Mouse (Mus musculus): ENCODE measurements at regions not wholly inside any gene's neighbourhood (a gene's known extent, or its start where the extent isn't known, plus 50 kb on each side); places are given as distances from the start of the nearest gene placed in this dataset.

DNA sequence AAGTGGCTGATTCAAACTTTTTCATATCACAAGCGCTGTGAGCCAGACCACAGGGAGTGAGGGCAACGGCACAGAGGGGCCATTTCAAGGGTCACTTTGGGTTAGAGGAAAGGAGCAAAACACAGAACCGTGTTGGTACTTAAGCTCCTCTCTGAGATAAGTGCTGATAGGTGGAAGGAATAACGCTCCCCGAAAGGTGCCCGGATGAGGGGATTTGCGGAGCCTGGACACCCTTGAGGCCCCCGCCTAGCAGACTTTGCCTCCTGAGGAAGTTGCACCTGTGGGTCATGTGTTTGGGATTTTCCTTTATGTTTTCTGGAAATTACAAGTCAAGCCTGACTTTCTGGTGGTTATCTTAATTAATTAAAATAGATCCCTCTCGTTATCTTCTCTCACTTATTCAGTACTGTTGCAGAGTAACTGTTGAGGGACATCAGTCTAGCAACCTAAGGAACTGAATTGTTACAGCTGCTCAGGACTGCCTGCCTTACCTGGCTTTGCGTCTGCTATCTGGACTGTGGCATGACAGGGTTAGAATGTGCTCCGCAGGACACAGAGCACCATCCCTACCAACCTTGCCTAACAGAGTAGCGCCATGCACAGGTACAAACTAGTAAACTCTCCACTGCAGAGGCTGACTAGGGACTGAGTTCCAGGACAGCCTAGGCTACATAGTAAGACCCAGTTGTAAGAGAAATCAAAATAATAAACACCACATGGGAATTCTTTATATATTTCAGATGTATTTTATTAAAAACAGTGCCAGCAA, 137.4 kb upstream of the Plcz1 start:
- DNase-seq (ENCODE audit: low spot score): no peak

DNA sequence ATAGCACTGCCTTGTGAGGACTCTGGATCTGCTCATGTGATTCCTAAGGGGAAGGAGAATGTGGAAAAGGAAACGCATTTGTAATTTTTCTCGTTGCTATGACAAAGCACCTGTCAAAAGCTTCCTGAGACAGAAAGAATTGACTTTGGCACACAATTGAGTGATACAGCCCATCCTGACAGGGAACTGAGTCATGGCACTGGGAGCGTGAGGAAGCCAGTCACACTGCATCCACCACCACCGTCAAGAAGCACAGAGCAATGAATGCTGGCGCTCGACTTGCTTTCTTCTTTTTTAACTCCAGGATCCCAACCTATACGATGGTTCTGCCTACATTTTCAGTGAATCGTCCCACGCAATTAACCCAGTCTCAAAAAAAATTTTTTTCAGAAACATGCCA, 131.5 kb upstream of the Plcz1 start:
- DNase-seq (ENCODE audit: low spot score): no peak

DNA sequence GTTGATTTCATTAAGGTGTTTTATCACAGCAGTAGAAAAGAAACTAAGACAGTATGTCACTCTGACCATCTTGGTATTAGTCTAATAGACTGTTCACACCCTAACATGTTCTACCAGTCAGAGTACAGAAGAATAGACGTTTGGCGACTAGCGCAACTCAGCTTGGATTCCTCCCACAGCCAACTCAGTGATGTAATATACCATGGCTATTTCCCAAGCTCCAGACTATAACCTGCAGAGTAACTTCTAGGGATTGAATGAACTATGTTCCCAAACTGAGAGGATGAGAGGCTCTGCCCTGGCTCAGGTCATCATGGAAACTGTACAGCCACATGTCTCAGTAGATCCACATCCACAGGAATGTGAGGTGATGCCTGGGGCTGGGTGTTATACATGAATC, 128.6 kb upstream of the Plcz1 start:
- no peak for DNase-seq (ENCODE audit: low spot score)

DNA sequence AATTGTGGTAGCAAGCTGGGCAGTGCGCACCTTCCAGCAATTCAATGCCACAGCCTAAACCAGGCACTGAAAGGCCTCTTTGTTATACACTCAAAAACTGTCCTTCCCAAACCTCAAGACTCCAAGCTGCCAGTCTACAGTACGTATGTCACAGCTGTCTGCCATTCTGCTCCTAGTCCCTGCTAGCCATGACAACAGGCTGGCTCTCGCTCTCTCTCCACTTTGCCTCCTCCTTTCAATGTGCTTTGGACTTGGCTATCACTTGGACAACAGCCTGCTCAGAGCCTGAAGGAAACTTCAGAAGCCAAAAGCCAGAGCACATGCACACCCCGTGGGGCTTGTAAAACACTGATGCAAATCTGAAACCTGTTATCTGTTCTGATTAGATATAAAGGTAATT, 125.9 kb upstream of the Plcz1 start:
- DNase-seq (ENCODE audit: low spot score): no peak

DNA sequence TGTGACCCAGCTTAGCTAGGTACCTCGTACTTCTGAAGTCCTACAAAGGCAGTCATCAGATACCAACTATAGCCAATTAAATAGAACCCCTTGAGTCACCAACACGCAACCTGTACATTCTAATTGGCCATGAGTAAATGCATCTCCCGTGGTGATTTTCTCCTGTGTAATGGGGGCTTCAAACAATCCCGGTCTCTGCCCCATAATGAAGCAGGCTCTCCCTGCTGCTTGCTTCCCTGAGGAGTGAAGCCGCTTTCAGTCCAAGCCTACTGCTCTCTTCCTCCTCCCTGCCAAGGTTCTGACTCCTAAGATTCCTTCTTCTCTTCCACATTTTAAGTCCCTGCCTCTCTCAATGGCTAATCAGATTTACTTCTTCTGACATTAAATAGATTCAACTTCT, 121.5 kb upstream of the Plcz1 start:
- DNase-seq (ENCODE audit: low spot score): no peak

DNA sequence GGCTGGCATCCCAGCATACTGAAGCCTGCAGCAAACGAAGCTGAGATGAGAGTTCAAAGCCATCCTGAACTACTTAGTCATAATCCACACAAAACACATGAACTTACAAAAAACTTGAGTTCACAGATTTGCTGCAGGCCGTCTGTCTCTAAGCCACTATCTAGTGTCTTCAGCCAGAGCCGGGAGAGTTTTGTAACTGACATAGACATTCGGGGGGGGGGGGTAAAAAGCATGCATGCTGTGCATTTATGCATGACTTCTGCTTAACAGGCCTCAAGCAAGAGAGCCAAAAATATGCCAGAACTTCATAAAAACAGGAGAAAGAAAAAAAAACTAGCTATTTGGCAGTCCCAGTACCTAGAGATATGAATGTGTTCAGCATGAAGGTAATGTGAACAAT, 120.2 kb upstream of the Plcz1 start:
- no peak for DNase-seq (ENCODE audit: low spot score)

DNA sequence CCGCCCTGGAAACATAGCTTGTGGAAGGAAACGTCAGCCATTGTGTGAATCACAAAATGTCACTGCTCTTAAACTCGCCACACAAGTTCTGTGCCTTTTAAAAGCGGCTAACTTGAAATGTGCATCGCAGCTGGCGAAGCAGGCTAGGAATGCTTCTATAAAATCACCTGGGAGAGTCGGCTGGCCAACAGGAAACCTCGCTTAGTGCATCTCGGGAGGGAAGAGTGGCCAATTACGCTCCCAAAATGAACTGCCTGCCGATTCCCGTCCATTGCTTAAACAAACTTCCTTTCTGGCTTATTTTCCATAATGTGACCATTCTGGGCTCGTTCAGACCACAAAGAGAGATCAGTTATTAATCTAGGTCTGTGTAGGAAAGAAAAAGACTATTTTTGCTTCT, 119.7 kb upstream of the Plcz1 start:
- no peak for DNase-seq (ENCODE audit: low spot score)

GRCm38 (mm10) chr6:140158986-140159385, 117.7 kb upstream of the Plcz1 start:
- DNase-seq (ENCODE audit: low spot score): no peak

DNA sequence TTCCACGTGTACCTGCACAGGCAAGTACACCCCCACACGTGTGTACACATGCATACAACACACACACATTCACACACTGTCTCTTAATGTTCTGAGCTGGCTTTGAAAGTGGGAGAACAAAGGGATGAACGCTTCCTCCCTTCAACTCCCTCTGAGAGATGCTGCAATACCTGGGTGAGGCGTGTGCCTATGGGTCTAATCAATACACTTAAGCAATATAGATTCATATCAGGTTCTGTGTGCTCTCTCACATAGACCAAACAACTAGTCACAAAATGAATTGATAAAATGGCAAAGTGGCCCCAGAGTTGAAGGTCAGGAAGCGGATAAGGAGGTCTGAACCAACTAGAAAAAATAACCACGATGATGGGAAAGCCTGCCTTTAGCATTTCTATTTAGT, 116.1 kb upstream of the Plcz1 start:
- DNase-seq (ENCODE audit: low spot score): no peak

- DNase-seq (ENCODE audit: low spot score): peak; percentile 31
Measured at GRCm38 (mm10) chr6:140152418-140153176, 111.3 kb upstream of the Plcz1 start.

DNA sequence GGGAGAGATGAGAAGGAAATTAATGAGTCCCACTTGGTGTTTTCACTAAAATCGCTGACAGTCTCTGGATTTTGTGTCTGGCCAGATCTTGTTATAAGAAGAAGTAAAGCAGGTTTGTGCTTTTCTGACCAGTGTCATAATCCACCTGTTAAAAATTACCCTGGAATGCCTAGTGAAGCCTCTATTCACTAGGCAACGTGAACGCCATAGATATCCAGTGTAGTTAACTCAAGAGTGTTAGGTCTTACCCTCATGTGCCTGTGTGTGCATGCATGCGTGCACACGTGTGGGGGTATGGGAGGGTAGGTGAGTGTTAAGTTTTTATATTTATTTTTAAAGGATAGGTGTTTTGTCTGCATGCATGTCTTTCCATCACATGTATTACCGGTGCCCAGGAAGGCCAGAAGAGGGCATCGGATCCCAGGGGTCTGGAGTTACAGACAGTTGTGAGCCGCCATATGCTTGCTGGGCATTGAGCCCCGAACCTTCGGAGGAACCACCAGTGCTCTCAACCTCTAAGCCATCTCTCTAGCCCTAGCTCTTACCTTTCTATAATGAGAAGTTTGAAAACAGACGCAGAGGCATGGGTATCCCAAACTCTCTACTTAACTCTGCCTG, 107.5 kb upstream of the Plcz1 start:
- no peak for DNase-seq (ENCODE audit: low spot score)

- DNase-seq (ENCODE audit: low spot score): no peak
Measured at GRCm38 (mm10) chr6:140148138-140148537, 106.9 kb upstream of the Plcz1 start.

GRCm38 (mm10) chr6:140147711-140148110, 106.5 kb upstream of the Plcz1 start:
- no peak for DNase-seq (ENCODE audit: low spot score)

DNA sequence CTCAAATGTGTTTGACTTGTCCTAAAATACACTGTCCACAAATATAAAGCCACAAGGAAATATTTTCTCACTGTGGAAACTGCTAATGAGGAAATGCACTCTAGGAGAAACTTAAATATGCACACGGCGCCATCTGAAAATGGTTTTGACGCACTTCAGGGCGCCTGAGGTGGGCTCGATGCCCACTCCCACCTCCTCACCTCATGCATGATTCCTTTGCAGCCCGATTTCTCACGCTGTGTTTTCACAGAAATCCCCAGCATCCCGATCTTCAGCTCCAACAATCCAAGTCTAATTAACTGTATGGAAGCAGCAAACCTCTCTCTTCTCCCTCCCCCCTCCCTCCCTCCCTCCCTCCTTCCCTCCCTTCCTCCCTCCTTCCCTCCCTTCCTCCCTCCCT, 92.5 kb upstream of the Plcz1 start:
- DNase-seq (ENCODE audit: low spot score): no peak

DNA sequence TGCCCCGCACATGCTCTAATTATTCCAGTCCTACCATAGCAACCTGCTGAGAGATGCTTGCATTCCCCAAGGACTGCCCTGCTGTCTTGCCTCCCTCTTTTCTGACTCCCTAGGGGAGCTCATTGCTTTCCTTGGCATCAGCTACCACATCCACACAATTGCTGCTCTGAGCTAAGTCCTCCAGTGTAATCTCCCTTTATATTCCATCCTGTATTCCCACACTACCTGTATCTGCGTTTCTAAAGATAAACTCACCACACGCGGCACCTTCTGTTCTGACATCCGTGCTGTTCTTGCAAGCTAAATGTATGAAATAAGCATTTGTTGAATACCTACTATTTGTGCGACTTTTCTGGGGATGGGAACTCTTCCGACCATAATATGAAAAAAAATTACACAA, 85.4 kb upstream of the Plcz1 start:
- DNase-seq (ENCODE audit: low spot score): no peak

GRCm38 (mm10) chr6:140114024-140114423, 72.8 kb upstream of the Plcz1 start:
- DNase-seq (ENCODE audit: low spot score): no peak

GRCm38 (mm10) chr6:140112054-140112453, 70.8 kb upstream of the Plcz1 start:
- DNase-seq (ENCODE audit: low spot score): no peak

DNA sequence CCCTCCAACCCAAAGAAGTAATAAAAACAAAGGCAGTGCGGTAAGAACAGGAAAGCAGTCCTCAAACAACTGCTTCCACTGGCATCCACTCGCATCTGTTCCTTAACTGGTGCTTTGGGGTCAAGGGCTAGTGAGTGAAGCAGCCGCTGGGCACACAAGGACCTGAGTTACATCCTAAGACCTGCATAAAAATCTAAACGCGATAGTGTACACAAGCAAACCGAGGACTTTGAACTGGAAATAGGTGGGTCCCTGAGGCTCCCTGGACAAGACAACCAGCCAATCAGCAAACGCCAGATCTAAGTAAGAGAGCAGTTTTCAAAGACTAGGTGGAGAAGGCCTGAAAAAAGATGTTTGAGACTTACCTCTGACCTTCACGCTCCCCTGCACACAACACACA, 66.8 kb upstream of the Plcz1 start:
- no peak for DNase-seq (ENCODE audit: low spot score)

GRCm38 (mm10) chr6:140107628-140108027, 66.4 kb upstream of the Plcz1 start:
- no peak for DNase-seq (ENCODE audit: low spot score)

- DNase-seq (ENCODE audit: low spot score): no peak
Measured at GRCm38 (mm10) chr6:140106141-140106540, 64.9 kb upstream of the Plcz1 start.

DNA sequence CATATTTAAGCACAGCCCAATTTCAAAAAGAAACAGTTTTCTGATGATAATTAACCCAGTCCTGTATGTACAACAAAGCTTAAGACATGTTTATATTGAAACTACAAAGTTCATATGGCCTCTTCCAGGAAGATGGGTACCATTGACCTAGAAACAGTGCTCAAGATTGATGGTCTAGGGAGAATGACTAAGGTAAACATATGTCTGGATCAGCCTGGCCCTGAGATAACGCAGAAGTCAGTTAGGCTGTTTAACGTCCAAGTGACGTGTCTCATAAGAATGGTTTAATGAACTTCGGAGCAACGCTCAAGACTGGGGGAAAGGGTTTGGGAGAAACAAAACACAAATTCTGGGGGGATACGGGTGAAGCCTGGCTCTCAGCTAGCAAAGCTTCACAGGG, 60.8 kb upstream of the Plcz1 start:
- DNase-seq (ENCODE audit: low spot score): no peak

DNA sequence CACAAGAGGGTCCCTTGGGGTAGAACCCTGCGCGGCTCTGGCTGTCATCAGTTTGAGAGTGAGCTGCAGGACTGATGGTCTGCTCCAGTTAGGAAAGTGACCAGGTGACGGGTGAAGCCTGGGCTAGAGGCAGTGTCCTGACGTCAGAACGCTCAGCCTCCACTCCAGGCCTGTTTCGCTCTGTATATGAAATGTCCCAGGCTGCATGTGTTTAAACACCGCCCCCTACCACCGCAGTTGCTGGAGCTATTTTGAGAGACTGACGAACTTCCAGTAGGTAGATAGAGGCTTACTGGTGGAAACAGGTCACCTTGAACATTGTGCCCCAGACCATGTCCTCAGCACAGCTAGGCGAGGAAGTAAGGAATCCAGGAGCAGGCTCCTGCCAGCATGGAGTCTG, 54.2 kb upstream of the Plcz1 start:
- no peak for DNase-seq (ENCODE audit: low spot score)

Measured in testis, postnatal 14 days (tissue).